Mouse (Mus musculus) cerebellum, adult 11 months (tissue): Measurements from ENCODE around the gene Zkscan5.
"Not testable (repeated sequence)": the region's sequence is repeated elsewhere in the genome, so short reads cannot be mapped to it uniquely, and the experiment has no call there.

Source experiments
- DNase-seq: peaks from one replicate; pipeline ENCODE4 v3.0.0; 2022

Zkscan5 gene

DNA sequence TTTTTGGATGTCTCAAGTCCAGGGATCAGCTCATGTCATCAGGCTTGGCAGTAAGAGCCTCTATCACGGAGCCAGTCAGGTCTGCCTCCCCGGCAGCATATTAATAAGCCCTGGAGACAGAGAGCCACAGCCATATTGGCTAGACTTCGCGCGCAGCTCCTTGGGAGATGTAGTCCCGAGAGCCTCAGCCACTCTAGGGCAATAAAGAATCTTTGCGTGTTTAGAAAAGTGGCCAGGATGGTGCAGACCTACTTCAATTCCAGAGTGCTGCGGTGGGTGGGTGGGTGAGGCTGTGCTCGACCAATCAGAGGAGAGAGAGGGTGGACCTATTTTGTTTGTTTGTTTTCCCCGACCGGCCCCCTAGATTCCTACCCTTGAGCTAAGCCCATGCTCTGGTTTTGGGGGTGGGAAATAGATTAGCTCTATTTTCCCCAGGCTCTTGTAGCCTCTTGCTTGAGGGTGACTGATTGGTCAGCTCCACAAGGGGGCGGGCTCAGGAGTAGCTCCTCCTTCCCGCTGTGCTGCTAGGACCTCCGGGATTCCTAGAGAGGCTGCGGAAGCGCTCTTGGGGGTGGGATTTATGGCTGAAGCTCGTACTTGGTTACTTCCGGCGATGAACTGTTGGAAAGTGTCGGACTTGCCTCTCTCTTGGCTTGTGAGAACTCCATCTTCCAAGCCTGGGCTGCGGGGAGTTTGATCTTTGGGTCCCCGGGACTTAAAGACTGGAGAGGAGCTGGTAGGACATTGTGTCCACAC is at the start of gene Zkscan5:
Gene Zkscan5 (plus strand): TSS at position 627 of the 756 bp plus-strand sequence.
- DNase-seq, result peak; percentile 98

DNA sequence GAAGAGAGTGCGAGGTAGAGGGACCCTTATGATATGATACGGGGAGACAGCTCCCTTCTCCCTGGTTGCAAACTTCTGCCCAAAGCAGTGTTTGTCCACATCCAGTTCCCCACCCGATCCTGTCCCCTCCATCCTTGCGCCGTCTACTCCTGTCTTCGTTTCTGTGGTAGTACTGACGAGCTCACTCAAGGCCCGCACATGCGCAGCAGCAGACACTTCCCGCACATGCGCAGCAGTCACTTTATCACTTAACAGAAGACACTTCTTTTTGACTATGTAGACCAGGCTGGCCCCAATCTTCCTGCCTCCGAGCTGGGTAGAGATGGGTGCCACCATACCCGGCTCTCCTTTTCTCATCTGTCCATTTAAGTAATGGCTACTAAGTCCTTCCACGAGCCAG is 43.0 kb upstream of the Zkscan5 start:
- no peak for DNase-seq

DNA sequence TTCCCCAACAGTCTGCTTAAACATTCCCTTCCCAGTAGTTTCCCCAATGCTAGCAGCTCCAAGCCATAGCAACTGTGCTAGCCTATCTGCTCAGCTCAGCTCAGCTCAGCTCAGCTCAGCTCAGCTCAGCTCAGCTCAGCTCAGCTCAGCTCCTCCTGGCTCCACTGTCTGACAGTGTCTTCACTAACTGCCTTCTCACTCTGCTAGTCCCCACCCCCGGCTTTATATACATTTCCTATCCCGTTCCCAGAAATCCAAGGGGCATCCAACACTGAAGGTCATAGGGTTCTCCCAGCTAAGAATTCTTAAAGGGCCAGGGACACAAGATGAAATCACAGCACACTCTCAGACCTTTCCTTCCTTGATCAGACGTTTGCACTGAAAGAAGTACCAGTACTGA is 39.7 kb upstream of the Zkscan5 start:
- DNase-seq, result no peak

DNA sequence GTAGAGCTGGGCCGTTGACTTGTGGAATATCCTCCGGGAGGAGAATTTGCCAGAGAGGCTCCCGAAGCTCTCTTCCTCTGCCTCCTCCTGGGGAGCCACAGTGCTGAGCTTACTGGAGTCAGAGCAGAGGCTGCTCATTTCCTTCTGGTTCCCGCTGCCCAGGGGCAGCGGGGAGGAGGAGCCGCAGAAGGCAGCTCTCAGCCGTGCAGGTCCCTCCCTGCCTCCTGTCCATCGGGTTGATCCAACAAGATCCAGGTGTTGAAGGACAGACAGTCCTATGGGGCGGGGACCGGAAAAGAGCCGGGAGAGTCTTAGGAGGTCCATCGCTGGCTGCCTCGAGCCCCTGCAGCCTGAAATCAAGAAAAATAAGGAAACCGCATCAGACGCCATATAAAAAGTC is 39.2 kb upstream of the Zkscan5 start:
- DNase-seq, result peak; percentile 11

DNA sequence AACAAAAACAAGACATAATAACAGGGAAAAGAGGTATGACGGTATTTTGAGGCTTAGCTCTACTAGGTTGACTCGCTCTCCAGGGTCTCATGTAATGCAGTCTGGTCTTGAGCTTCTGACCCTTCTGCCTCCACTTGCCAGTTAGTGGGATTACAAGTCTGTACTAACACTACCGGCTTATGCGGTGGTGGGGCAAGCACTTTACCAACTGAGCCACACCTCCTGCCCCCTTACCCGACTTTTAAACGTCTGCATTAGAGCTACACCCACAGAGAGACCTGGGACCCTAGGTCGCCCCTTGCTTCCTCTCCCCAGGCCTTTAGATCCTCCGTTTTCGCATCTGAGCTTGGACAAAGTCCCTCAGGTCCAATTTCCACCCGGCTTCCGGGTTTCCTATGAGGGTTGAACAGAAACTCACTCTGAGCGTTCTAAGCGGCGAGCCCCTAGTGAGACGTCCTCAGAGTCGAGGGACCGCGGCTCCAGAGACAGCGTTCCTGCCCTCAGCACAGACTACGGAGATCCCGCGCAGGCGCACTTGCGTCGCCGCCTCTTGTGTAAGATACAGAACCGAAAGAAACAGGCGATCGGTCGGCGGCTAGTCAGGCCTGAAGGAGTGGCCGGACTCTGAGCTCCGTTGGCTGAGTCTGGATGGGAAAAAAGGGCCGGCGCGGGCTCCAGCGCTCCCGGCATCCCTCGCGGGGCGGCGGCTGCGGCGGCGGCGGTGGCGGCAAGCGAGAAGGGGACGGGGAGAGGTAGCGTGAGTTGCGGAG is 37.6 kb upstream of the Zkscan5 start, which contains the start of the genes Ptcd1 and Cpsf4:
Gene Ptcd1 (minus strand): TSS at position 573 of the 770 bp plus-strand sequence.
Gene Cpsf4 (plus strand): TSS at position 678 of the 770 bp plus-strand sequence.
- peak; percentile 98 for DNase-seq

DNA sequence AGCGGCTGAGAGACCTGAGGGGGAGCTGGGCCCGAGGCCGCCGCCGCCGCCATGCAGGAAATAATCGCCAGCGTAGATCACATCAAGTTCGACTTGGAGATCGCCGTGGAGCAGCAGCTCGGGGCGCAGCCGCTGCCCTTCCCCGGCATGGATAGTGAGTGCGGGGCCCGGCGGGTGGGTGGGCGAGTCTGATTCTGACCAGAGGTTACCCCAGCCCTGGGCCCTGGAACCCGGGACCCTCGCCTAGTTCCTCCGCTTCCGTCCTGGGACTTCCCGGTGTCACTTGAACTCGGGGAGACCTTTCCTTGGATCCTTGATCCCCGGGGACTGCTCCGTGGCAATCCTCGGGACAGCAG is 37.1 kb upstream of the Zkscan5 start:
- DNase-seq, result no peak

DNA sequence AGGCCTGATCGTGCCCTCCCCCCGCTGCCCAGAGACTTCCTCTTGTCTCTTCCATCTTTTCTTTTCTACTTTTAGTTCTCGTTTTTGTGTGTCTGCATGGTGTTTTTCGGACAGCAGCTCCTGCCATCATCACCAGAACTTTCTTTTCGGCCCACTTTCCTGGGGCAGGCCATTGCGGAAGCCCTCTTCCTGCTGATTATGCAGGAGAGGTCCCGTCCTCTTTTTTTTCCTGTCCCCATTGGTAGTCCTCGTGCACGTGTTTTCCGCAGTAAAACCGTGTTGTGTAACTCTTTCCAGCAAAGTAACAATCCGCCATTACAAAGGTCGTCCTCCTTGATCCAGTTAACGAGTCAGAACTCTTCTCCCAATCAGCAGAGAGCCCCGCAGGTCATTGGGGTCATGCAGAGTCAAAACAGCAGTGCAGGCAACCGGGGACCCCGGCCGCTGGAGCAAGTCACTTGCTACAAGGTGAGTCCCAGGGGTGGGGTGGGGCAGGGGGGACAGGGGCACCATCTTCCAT is 25.8 kb upstream of the Zkscan5 start:
- no peak for DNase-seq

DNA sequence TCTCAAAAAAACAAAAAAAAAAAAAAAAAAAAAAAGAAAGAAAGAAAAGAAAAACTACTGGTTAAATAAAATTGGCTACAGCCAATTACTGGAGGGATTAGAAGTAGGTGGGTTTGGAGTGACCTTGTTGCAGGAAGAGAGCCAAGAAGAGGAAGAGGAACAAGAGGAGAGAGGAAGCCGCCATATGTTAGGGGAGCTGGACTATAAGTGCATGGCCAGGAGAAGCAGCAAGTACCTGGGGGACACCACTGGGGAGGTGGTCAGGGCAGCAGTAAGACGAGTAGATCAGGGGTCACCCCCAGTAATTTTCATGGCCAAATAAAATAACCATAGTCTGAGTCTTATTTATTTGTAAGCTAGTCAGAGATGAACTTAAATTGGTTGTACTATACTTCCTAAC is 19.1 kb upstream of the Zkscan5 start:
- DNase-seq, result no peak

DNA sequence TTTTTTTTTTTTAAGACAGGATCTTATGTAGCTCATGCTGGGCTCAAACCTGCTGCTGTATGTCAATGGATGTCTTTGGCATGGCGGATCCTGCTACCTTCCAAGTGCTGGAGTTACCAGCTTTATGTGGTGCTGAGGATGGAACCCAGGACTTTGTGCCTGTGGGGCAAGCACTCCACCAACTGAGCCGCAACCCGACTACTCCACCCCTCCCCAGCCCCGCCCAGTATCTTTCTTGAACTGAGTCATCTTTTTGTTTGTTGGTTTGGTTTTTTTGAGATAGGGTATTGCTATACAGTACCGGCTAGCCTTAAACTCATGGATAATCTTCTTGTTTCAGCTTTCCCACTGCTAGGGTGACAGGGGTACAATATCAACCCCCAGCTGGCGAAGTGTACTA is 14.9 kb upstream of the Zkscan5 start:
- no peak for DNase-seq

DNA sequence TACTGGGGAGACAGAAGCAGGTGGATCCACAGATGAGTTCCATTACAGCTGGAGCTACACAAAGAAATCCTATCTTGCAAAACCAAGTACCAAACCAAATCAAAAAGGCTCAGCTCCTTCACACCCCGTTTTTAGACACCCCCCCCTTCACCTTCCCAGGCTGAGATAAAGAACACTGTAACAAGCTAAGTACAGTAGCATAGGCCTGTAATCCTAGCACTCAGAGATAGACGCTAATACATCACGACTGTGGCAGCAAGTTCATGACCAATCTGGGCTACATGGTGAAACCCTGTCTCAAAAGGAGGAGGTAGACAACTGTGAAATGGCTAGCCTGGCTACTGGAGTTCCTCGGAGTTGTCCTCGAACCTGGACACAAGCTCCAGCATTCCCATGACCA is 14.0 kb upstream of the Zkscan5 start:
- DNase-seq, result no peak

DNA sequence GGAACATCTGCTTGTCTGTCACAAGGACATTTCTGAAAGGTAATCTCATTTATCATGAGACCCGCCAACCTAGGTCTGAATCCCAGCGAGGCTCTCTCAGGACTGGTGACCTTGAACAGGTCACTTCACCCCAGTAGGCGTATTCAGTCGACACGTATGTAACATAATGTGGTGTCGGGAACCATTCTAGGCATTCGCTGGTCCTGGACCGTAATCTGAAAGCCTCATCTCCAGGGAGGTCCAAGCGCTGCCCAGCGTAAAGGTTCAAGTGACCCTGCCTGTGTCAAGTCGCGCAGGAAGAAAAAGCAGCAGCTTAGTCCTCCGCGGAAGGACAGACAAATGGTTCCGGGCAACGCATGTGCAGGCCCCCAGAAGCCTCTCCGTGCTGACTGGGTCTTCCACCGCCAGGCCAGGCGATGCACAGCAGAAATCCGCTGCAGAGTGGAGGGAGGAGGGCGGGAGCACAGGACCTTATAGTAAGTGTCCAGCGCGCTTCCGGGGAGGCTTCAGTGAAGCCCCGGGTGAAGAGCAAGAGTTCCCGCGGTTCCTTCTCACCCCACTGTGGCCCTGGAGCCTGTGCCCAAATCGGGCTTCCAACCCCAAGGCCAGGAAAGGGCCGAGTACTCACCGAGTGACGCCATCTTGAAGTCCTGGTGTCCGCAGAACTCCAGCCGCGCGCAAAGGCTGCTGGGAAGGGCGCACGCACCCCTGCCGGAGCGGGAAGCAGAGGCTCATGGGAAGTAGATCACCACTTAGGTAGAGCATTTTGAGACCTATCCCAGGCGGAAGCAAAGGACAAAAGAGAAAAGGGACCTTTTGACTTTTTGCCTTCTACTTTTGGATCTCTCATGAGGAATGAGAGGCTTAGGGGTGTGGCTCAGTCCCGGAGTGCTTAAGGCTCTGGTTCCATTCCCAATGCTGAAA is 13.2 kb upstream of the Zkscan5 start:
- peak; percentile 85 for DNase-seq

DNA sequence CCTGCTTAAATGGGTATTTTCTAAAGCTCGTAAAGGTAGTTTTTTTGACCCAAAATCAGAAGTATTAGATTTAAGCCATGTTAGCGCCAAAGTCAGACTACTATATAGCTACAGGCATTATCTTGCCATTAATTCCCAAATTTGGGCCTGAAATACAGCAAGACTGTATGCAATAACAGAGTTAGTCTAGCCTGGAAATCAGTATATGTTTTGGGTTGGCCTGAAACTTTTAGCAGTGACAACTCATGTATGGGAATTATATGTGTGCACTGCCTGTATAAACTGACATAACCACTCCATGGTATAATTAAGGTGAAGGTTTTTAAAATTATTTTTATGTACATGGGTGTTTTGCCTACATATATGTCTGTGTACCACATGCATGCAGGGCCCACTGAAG is 12.4 kb upstream of the Zkscan5 start, which contains the start of gene Atp5j2:
Gene Atp5j2 (minus strand): TSS at position 101 of the 400 bp plus-strand sequence.
- DNase-seq, result no peak

DNA sequence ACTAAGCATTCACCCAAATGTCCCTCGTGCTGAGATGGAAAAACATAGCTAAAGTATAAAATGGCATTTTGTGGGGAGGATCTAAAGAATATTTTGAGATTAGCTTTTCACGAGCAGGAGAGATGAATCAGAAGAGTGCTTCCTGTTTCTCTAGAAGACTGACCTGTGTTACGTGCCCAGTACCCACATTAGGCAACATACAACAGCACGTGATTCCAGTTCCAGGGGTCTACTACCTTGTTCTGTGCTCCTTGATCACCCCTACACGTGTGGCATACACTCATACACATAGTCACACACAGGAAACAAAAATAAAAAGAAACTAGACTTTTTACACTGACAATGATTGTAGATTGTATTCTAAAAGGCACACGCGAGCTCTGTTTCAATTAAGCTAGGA is 4.0 kb upstream of the Zkscan5 start:
- no peak for DNase-seq

DNA sequence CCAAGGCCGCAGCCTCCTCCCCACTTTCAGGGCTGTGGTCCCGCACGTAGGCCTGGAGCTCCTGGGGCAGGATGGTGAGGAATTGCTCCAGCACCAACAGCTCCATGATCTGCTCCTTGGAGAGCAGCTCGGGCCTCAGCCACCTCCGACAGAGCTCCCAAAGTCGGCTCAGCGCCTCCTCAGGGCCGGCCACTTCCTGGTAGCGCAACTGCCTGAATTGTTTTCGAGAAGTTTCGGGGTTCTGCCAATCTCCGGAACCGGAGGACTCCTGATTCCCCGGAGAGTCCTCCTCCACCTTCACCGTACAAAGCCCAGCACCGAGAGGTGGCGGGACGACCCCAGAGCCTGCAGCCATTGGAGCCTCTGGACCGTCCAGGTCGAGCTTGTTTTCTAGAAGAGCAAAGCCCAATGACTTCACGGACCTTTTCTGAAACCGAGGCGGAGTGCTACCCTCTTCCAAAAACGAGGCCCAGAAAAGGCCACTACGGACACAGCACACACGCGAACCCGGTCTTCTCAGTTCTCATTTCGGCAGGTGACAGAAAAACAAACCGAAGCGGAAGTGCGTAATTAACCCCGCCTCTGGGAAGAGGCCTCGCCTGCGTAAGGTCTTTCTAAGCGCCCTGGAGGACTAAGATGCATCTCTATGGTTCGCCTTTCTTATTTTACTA is 2.9 kb upstream of the Zkscan5 start, which contains the start of gene Zkscan14:
Gene Zkscan14 (minus strand): TSS at position 548 of the 671 bp plus-strand sequence.
- peak; percentile 67 for DNase-seq

DNA sequence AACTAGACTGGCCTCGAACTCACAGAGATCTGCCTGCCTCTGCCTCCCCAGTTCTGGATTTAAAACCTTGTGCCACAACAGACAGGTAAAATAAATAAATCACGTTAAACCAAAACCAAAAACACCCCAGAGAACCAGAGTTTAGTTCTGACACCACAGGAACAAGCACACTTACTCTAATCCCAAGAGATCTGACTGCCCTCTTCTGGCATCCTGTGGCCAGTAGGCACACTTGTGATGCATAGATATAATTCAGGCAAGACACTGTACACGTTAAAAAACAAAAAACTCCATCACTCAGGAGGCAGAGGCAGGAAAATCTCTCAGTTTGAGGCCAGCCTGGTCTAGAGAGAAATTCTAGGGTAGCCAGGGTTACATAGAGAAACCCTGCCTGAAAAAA is 1.9 kb upstream of the Zkscan5 start:
- no peak for DNase-seq

DNA sequence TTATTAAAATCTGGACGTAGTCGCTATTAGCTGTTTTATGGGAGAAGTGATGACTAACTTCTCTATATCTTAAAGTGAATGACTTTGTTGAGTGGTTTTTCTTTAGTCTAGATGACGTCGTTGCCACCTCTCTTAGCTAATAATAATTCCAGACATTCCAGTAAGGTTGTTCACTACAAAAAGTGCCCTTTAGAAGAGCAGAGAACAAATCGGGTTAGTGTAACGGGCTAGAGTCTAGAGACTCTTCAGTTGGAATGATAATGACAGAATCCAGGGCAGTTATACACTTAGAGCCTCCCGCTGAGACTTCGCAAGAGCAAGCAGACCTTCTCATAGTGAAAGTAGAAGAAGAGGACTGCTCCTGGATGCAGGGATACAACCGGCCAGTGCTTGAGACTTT is 679 bp downstream of the Zkscan5 start:
- no peak for DNase-seq

DNA sequence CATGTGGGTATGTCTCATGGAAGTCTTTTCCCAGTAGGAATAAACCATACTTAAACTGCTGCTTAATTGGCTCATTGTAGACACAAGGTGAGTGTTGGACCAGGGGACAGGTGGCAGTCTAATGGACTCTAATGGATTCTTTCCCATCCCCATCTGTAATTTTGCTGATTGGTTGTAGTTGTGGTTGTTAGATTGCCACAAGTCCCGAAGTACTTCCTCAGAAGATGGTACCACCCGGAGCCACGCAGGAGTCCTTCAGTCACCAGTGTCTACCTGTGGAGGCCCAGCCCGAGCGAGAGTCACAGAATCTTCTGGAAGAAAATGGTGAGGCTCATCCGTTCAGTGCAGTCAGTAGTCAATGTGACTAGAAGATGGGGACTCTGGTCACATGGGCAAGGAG is 3.0 kb downstream of the Zkscan5 start:
- no peak for DNase-seq

DNA sequence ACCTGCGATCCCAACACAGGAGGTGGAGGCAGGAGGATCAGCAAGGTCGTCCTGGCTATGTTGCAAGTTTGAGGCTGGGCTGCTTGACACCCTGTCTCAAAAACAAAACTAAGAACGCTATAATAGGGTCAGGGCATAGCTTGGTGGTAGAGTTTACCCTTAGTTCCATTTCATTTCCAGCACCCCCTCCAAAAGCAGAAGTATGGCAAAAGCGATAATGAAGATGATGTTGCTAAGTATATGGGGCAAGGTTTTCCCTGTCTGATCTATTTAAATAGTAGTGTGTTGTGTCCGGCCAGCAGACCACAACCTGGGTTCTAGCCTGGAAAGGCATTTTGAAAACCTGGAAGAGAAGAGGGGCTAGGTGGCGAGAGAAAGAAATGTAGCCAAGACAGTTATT is 3.6 kb downstream of the Zkscan5 start:
- no peak for DNase-seq

DNA sequence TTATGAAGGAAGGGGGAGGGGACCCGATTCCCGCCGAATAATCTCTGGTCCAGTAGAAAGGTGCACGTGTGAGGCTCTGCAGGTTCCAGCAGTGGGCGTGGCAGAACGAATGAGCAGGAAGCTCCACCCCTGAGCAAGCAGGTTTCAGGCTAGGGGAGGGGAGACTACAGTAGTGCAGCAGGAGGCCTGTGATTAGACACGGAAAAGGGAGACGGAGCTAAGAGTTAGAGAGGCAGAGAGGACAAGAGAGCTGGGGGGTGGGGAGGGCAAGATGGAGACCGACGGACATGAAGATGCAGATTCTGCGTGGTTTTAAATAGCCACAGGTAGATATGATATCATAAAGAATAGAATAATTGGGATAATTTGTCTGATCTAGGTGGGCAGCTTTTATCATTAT is 4.0 kb downstream of the Zkscan5 start:
- not testable (repeated sequence) for DNase-seq

DNA sequence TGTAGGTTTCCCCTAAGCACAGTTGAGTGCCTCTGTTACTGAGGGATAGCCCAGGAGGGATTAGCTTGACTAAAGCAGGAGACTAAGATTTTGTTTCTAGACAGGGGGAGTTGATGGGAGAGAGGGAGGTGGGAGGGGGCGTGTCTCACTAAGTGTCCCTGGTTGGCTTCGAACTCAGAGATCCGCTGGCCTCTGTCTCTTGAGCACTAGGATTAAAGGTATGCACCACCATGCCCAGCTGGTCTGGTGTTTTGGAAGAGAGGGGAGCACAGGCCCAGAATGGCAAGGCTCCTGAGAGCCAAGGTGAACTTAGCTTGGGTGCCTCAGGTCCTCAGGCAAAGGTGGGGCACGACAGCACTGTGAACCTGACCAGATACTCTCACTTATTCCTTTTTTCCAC is 7.0 kb downstream of the Zkscan5 start:
- DNase-seq, result no peak

DNA sequence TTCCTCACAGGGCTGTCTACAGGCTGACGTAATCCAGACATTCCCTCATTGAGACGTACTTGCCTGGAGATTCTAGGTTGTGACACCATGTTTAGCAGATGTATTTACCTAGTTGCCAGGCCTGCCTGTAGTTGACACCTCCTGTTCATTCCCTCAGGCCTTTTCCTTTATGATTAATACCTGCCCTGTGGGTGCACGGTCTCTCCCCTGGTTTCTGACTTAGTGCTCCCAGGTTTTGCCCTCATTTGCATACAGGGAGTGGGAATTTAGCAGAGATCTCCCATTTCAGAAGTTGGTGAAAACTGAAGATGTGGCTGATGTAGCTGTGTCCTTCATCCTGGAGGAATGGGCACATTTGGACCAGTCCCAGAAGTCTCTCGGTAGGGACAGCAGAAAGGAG is 7.9 kb downstream of the Zkscan5 start:
- DNase-seq, result no peak

DNA sequence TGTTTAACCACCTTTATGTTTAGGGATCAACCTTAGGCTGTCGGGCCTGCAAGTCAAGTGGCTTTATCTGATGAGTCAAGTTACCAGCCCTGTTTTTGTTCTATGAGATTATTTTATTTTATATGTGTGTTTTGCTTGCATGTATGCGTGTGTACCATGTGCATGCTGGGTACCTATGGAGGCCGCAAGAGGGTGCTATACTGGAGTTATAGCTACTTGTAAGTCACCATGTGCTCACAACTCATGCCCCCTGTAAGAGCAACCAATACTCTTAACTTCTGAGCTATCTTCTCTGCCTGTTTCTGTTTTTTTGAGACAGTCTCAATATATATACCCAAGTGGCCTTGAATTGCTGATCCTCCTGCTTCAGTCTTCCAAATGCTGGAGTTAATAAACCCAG is 9.1 kb downstream of the Zkscan5 start:
- no peak for DNase-seq
